Mouse (Mus musculus) liver, adult 2 months (tissue): ENCODE data around the gene Vcp.

Experiments used
- CTCF ChIP-seq: fragments of 200-500 bp; IDR thresholded peaks from 2 replicates; pipeline ENCODE4 v1.5.1; 2011; ENCODE audit warnings: low read depth, low read length, control low read depth
- POLR2A ChIP-seq: fragments of 200-500 bp; IDR thresholded peaks from 2 replicates; pipeline ENCODE4 v1.6.1; 2011; ENCODE audit warnings: low read length, control low read depth; ENCODE audit not compliant: insufficient read depth; ENCODE audit errors: extremely low read depth

- no peak for TF ChIP-seq POLR2A
- TF ChIP-seq CTCF: peak; percentile 15; the same call in 1 of the 2 replicates
These were observed 66.7 kb downstream of the Vcp start for GRCm38 (mm10) chr4:42933630-42934029.
